Mouse (Mus musculus) bone marrow macrophage, adult 2 months (primary cell): ENCODE measurements around the gene Ccdc77. TPM values are rescaled to one million over a fixed set of nuclear protein-coding genes. Genes with fewer than 3 reads are reported as not detected.

Experiments
- H3K27ac ChIP-seq: 2 replicates; pipeline ENCODE4 v1.5.1; 2012; ENCODE audit warnings: low read depth, low read length; ENCODE audit not compliant: insufficient read depth
- H3K4me1 ChIP-seq: 2 replicates; pipeline ENCODE4 v1.6.1; 2012; ENCODE audit warnings: low read length; ENCODE audit not compliant: control insufficient read depth, insufficient read depth
- H3K4me3 ChIP-seq: 2 replicates; pipeline ENCODE4 v1.5.1; 2012; ENCODE audit warnings: mild to moderate bottlenecking, low read length, moderate library complexity; ENCODE audit not compliant: insufficient read depth
- CTCF ChIP-seq: IDR thresholded peaks from 2 replicates; pipeline ENCODE4 v1.5.1; 2012; ENCODE audit warnings: low read depth, mild to moderate bottlenecking, low read length, moderate library complexity
- POLR2A ChIP-seq: IDR thresholded peaks from 2 replicates; pipeline ENCODE4 v1.6.1; 2012; ENCODE audit warnings: mild to moderate bottlenecking, low read depth, low read length, borderline replicate concordance
- polyA plus RNA-seq: library from polyadenylated mRNA; stranded (reverse); fragments of >200 nt; gene quantifications from 2 replicates; pipeline ENCODE4 v1.2.4, GENCODE M21; 2012; ENCODE audit not compliant: missing spikeins, insufficient read depth, insufficient read length

Gene Ccdc77
- polyA plus RNA-seq, 1 experiment = 12.9 TPM

DNA sequence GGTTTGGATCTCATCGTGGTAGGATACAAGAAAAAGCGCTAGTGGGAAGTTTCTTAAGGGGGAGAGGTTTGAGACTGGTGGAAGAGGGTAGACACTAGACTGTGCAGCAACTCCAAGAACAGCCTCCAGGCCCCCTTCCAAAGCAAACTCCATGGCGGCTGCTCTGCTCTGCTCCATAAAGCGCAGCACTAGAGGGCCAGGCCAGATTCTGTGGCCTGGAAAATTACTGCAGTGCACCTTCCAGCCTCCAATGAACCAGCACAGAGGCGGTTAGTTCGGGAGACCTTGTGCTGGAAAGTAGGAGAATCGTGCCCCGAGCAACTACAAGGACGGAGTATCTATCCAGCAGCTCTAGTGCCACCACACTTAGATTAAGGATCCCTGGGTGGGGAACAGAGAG is 76.9 kb downstream of the Ccdc77 start:
- TF ChIP-seq POLR2A = no peak
- TF ChIP-seq CTCF = no peak
- H3K4me1 ChIP-seq = no peaks in the 10 kb centered on the region
- H3K4me3 ChIP-seq = no peak overlapping the region
- H3K27ac ChIP-seq = no peak overlapping the region

DNA sequence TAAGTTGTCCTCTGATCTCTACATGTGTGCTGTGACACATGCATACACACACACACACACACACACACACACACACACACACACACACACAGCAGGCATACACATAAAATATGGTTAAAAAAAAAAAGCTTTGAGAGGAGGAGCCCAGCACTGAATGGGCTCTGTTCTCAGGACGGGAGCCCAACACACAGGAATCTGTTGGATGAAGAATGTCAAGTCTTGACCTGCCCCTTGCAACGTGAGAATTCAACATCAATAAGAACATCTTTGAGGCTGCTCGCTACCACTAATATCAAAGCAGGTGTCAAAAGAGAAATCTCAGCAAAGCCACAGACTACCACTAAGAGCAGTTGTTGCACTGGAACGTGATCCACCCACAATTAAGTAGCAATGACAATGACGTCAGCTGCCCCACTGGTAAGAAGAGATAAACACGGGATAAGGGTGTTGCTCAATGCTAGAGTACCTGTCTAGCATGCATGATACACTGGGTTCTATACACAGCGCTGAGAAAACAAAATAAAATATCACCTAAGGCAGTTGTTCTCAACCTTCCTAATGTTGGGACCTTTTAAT is 87.2 kb downstream of the Ccdc77 start:
- no peak for TF ChIP-seq CTCF
- no peak for TF ChIP-seq POLR2A

GRCm38 (mm10) chr6:120275301-120275700 is 88.9 kb downstream of the Ccdc77 start:
- no peak for TF ChIP-seq CTCF
- TF ChIP-seq POLR2A = no peak
- H3K4me1 ChIP-seq = no peaks in the 10 kb centered on the region
- H3K27ac ChIP-seq = no peak overlapping the region
- no peak overlapping the region for H3K4me3 ChIP-seq

More for the DNA sequence above, 87.2 kb downstream of the Ccdc77 start:
- H3K4me1 ChIP-seq = no peaks in the 10 kb centered on the region
- H3K4me3 ChIP-seq = no peak overlapping the region
- no peak overlapping the region for H3K27ac ChIP-seq

DNA sequence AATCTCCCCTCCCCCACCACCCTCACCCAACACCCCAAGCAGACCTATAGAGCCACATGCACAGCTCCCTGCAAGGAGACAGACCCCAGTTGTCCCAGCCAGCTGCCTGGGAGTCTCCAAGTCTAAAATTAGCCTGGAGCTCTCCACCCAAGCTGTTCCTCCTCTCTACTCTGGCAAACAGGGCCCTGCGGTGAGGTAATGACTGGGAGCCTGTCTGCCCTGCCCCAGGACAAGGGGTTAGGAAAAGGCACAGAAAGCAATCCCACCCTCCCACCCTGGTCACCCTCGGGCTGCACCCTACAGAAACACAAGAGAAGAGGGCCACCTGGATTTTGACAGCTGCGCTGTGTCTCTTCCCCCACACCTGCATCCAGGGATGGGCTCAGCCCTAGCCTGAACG is 89.3 kb downstream of the Ccdc77 start:
- H3K4me1 ChIP-seq = no peaks in the 10 kb centered on the region
- H3K27ac ChIP-seq = no peak overlapping the region
- H3K4me3 ChIP-seq = no peak overlapping the region
- no peak for TF ChIP-seq POLR2A

Other genes starting within 250 kb of the Ccdc77 start
- gene D330020A13Rik, start 70.0 kb downstream of the Ccdc77 start, polyA plus RNA-seq = not detected in 2 replicates
- gene B4galnt3, start 69.8 kb downstream of the Ccdc77 start, polyA plus RNA-seq = not detected in 2 replicates
- gene Kdm5a, start 250 bp downstream of the Ccdc77 start, polyA plus RNA-seq = 40.3 and 47.6 TPM in 2 replicates
- 17.6 and 23.6 TPM in 2 replicates for gene Il17ra, start 98.9 kb upstream of the Ccdc77 start, polyA plus RNA-seq
- not detected in 2 replicates for gene Tmem121b, start 129.4 kb upstream of the Ccdc77 start, polyA plus RNA-seq
- gene Hdhd5, start 166.9 kb upstream of the Ccdc77 start, polyA plus RNA-seq = 8.5 and 10.5 TPM in 2 replicates